Mouse (Mus musculus): ENCODE measurements around the gene Glb1l. TPM values are rescaled to one million over a fixed set of nuclear protein-coding genes. Genes with fewer than 3 reads are reported as not detected.

Glb1l gene
- total and polyA plus RNA-seq, 3 experiments: 7.6 to 13.0 TPM; not detected in 1

DNA sequence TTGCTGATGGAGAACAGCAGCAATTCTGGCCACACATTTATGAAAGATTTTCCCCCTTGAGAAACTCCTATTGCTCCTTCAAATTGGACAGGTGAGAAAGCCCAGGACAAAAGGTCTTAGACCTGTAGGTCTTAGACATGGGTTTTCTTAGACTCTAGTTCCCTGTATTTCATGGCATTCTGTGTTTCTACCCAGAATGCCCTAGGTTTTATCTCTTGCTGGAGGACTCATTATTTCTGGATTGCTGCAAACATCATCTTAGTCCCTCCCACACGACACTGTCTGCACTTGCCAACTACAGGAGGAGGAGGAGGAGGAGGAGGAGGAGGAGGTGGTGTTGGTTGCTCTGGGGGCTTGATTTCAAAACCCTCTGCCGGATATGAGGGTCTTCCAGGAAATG lies 15.5 kb upstream of the Glb1l start:
- H3K27ac ChIP-seq (ENCODE audit: control insufficient read depth, low read depth, low read length): peak overlapping the region; percentile 91
- H3K4me3 ChIP-seq (ENCODE audit: control insufficient read depth in 1 of 2, insufficient read depth in 1 of 2, low read depth in 2 of 2, low read length in 2 of 2): peak overlapping the region; percentile 31 to 49; a peak in 3 of 4 replicates
- no peaks in the 10 kb centered on the region for H3K27me3 ChIP-seq (ENCODE audit: control insufficient read depth in 1 of 2, insufficient read depth in 2 of 2, low read length in 2 of 2)
- peak; percentile 75 for DNase-seq (ENCODE audit: low read depth, low spot score)
- peaks cover 38 to 69% of the 10 kb centered on the region in 2 experiments for H3K4me1 ChIP-seq (ENCODE audit: control insufficient read depth in 1 of 2, insufficient read depth in 2 of 2, low read length in 2 of 2)
- H3K9me3 ChIP-seq (replicated peaks; ENCODE audit: insufficient read depth, low read length): no peaks in the 10 kb centered on the region
- no peaks in the 10 kb centered on the region; the same call in 1 of the 2 replicates for H3K79me2 ChIP-seq (ENCODE audit: control insufficient read depth, insufficient read depth, low read length, poor library complexity)
- peak overlapping the region; percentile 52 for H3K9ac ChIP-seq (ENCODE audit: control insufficient read depth, low read depth, low read length, poor library complexity, severe bottlenecking)
- H3K36me3 ChIP-seq (ENCODE audit: control insufficient read depth in 1 of 2, insufficient read depth in 2 of 2, low read length in 2 of 2): peaks cover 0 to 62% of the 10 kb centered on the region in 2 experiments; a peak in 2 of 4 replicates
- no peak for TF ChIP-seq CTCF (IDR thresholded peaks at IDR 0.05 in 2 of 3, conservative IDR thresholded peaks at IDR 0.05 in 1 of 3; ENCODE audit: control insufficient read depth in 1 of 3, insufficient read depth in 1 of 3, low read depth in 2 of 3, low read length in 3 of 3, poor library complexity in 1 of 3, severe bottlenecking in 1 of 3)
- TF ChIP-seq CHD1 (IDR thresholded peaks at IDR 0.05; ENCODE audit: low read depth, low read length): no peak
- no peak for TF ChIP-seq MAFK (IDR thresholded peaks at IDR 0.05; ENCODE audit: borderline replicate concordance, low read depth, low read length)
- no peak for TF ChIP-seq SMC3 (IDR thresholded peaks at IDR 0.05; ENCODE audit: low read depth, low read length)
- no peak for TF ChIP-seq MYC (IDR thresholded peaks at IDR 0.05; ENCODE audit: low read depth, low read length)
- no peak for TF ChIP-seq TAL1 (IDR thresholded peaks at IDR 0.05; ENCODE audit: low read length)
- TF ChIP-seq POLR2AphosphoS2 (IDR thresholded peaks at IDR 0.05; ENCODE audit: low read length): 0 out of 2 replicates have a peak, but pooled peaks have one; percentile 22
- TF ChIP-seq ZMIZ1 (IDR thresholded peaks at IDR 0.05; ENCODE audit: low read depth, low read length): no peak; the same call in 1 of the 2 replicates
- TF ChIP-seq USF1 (IDR thresholded peaks at IDR 0.05; ENCODE audit: low read depth, low read length): no peak
- peak; percentile 60; the same call in 1 of the 2 replicates for TF ChIP-seq HCFC1 (IDR thresholded peaks at IDR 0.05; ENCODE audit: low read depth, low read length)
- TF ChIP-seq KAT2A (conservative IDR thresholded peaks at IDR 0.05; ENCODE audit: low read depth, low read length): no peak
- no peak; the same call in 1 of the 2 replicates for TF ChIP-seq SIN3A (IDR thresholded peaks at IDR 0.05; ENCODE audit: low read length)
- TF ChIP-seq RAD21 (IDR thresholded peaks at IDR 0.05; ENCODE audit: low read depth, low read length): no peak
- TF ChIP-seq POLR2A (IDR thresholded peaks at IDR 0.05; ENCODE audit: control insufficient read depth in 1 of 2, insufficient read depth in 1 of 2, low read depth in 1 of 2, low read length in 2 of 2, poor library complexity in 1 of 2): no peak
- TF ChIP-seq UBTF (IDR thresholded peaks at IDR 0.05; ENCODE audit: borderline replicate concordance, insufficient read depth, low read depth, low read length): no peak
- TF ChIP-seq ZKSCAN1 (IDR thresholded peaks at IDR 0.05; ENCODE audit: low read depth, low read length): no peak
- no peak for TF ChIP-seq MEF2A (IDR thresholded peaks at IDR 0.05; ENCODE audit: extremely low read depth, insufficient replicate concordance, low read depth, low read length, poor library complexity, severe bottlenecking)
- no peak for TF ChIP-seq BHLHE40 (IDR thresholded peaks at IDR 0.05; ENCODE audit: borderline replicate concordance, low read depth, low read length)
- no peak for TF ChIP-seq CHD2 (IDR thresholded peaks at IDR 0.05; ENCODE audit: low read length)
- peak in 1 of 2 experiments; percentile 36; a peak in 1 of 4 replicates for TF ChIP-seq EP300 (IDR thresholded peaks at IDR 0.05; ENCODE audit: low read depth in 1 of 2, low read length in 2 of 2)
- peak; percentile 38; the same call in 1 of the 2 replicates for TF ChIP-seq MAZ (IDR thresholded peaks at IDR 0.05; ENCODE audit: low read depth, low read length)
- TF ChIP-seq ZC3H11A (IDR thresholded peaks at IDR 0.05; ENCODE audit: low read depth, low read length): no peak
- peak; percentile 34 for TF ChIP-seq RCOR1 (IDR thresholded peaks at IDR 0.05; ENCODE audit: low read depth, low read length)
- TF ChIP-seq E2F4 (IDR thresholded peaks at IDR 0.05; ENCODE audit: borderline replicate concordance, low read depth, low read length): 0 out of 2 replicates have a peak, but pooled peaks have one; percentile 47
- TF ChIP-seq GATA1 (IDR thresholded peaks at IDR 0.05; ENCODE audit: low read depth, low read length): peak; percentile 56; the same call in 1 of the 2 replicates
- TF ChIP-seq ETS1 (IDR thresholded peaks at IDR 0.05; ENCODE audit: low read depth, low read length): peak; percentile 61
- peak; percentile 27; the same call in 1 of the 2 replicates for TF ChIP-seq MYB (IDR thresholded peaks at IDR 0.05; ENCODE audit: low read depth, low read length)
- TF ChIP-seq MXI1 (IDR thresholded peaks at IDR 0.05; ENCODE audit: low read depth, low read length): no peak
- TF ChIP-seq JUND (IDR thresholded peaks at IDR 0.05; ENCODE audit: low read depth, low read length): no peak
- TF ChIP-seq NELFE (IDR thresholded peaks at IDR 0.05; ENCODE audit: low read depth, low read length): no peak; the same call in none of the 2 replicates
- TF ChIP-seq NRF1 (IDR thresholded peaks at IDR 0.05; ENCODE audit: insufficient read depth, low read depth, low read length, poor library complexity, severe bottlenecking): no peak
- 0 out of 2 replicates have a peak, but pooled peaks have one; percentile 8 for TF ChIP-seq ELF1 (IDR thresholded peaks at IDR 0.05; ENCODE audit: low read depth, low read length)
- TF ChIP-seq TCF12 (IDR thresholded peaks at IDR 0.05; ENCODE audit: low read depth, low read length): no peak
- TF ChIP-seq USF2 (IDR thresholded peaks at IDR 0.05; ENCODE audit: borderline replicate concordance in 1 of 2, insufficient read depth in 1 of 2, low read depth in 1 of 2, low read length in 2 of 2): no peak
- no peak for TF ChIP-seq POLR2AphosphoS5 (IDR thresholded peaks at IDR 0.05; ENCODE audit: borderline replicate concordance, low read depth, low read length)
- peak; percentile 53 for TF ChIP-seq MAX (IDR thresholded peaks at IDR 0.05; ENCODE audit: low read length)
- TF ChIP-seq GABPA (IDR thresholded peaks at IDR 0.05; ENCODE audit: low read depth, low read length): no peak
